ENCODE assay signal across 23 mouse cellular contexts in the genomic region with DNA sequence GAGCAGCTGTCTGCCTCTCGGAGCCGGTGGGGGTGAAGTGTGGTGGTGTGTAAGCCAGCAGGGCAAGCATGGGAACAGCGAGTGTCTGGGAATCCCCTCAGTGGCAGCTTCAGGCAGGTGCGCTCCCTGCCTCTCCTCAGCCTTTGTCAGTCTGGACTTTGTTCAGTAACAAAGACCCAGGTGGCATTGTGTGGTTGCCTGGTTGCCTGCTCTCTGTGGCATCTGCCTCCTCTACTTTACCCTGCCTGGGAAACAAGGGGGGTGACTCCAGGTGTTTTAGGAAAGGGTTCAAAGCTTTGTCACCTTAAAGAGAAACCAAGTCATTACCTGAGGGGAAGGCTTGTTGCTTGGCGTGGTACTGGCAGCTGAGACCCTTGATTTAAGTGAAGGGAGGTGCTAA.
DNase-seq lines count a peak whose midpoint lies in the region; ATAC-seq lines count a peak whose summit lies in the region.
"Had no signal": no experiment of that assay in that cellular context is flagged by ENCODE, and none has a peak within 500 bp of the region (broad histone marks: within the 10 kb centered on the region; RNA-seq: fewer than 3 reads in every experiment).

No protein-coding gene starts in this region.

- no peak overlapping the region for H3K9ac ChIP-seq in intestine, embryonic 15.5 days
- H3K9ac ChIP-seq in intestine, embryonic 16.5 days (ENCODE audit: low read depth, low read length): no peak overlapping the region
- no peak overlapping the region for H3K9ac ChIP-seq in embryonic facial prominence, embryonic 15.5 days
- H3K9ac ChIP-seq: embryonic facial prominence, embryonic 13.5 days; forebrain, embryonic 15.5 days; heart, embryonic 15.5 days; hindbrain, embryonic 14.5 days had no signal

- H3K36me3 ChIP-seq in intestine, embryonic 15.5 days: no peaks in the 10 kb centered on the region
- no peaks in the 10 kb centered on the region for H3K36me3 ChIP-seq in intestine, embryonic 16.5 days (ENCODE audit: control insufficient read depth, insufficient read depth, low read length)
- no peaks in the 10 kb centered on the region; the same call in 1 of the 2 replicates for H3K36me3 ChIP-seq in embryonic facial prominence, embryonic 15.5 days
- H3K36me3 ChIP-seq: forebrain, embryonic 10.5 days; forebrain, embryonic 15.5 days; G1E; heart, embryonic 15.5 days; hindbrain, embryonic 10.5 days had no signal

- H3K27me3 ChIP-seq in intestine, embryonic 15.5 days (replicated peaks): no peaks in the 10 kb centered on the region
- no peaks in the 10 kb centered on the region for H3K27me3 ChIP-seq in intestine, embryonic 16.5 days (replicated peaks; ENCODE audit: control insufficient read depth, insufficient read depth, low read length)
- H3K27me3 ChIP-seq in embryonic facial prominence, embryonic 15.5 days: no peaks in the 10 kb centered on the region
- H3K27me3 ChIP-seq: embryonic facial prominence, embryonic 13.5 days; forebrain, embryonic 15.5 days; heart, embryonic 15.5 days had no signal

- peaks cover 26% of the 10 kb centered on the region; the same call in 1 of the 2 replicates for H3K4me1 ChIP-seq in intestine, embryonic 15.5 days (replicated peaks)
- peaks cover 27% of the 10 kb centered on the region for H3K4me1 ChIP-seq in intestine, embryonic 16.5 days (ENCODE audit: control insufficient read depth, insufficient read depth, low read length)
- H3K4me1 ChIP-seq in embryonic facial prominence, embryonic 15.5 days: 0 out of 2 replicates have a peak, but pooled peaks cover 14% of the 10 kb centered on the region
- H3K4me1 ChIP-seq: forebrain, embryonic 10.5 days; forebrain, embryonic 15.5 days had no signal

- H3K4me2 ChIP-seq in intestine, embryonic 15.5 days (replicated peaks): no peak overlapping the region
- H3K4me2 ChIP-seq in intestine, embryonic 16.5 days (ENCODE audit: low read depth, low read length): no peak overlapping the region
- H3K4me2 ChIP-seq in embryonic facial prominence, embryonic 15.5 days (replicated peaks): no peak overlapping the region
- H3K4me2 ChIP-seq: embryonic facial prominence, embryonic 13.5 days; forebrain, embryonic 15.5 days; heart, embryonic 11.5 days; heart, embryonic 15.5 days; hindbrain, embryonic 14.5 days had no signal

- peak; percentile 75 for DNase-seq in thymus, postnatal 0 days (ENCODE audit: low spot score)
- DNase-seq in thymus, postnatal 36 days: peak; percentile 60 to 79
- no peak for DNase-seq in right cerebral cortex, postnatal 36 days (ENCODE audit: low spot score in 2 of 2)
- DNase-seq in ovary, postnatal 14 days (ENCODE audit: low spot score): no peak
- DNase-seq in left cerebral cortex, postnatal 14 days (ENCODE audit: low spot score in 2 of 2): no peak
- DNase-seq: adrenal gland, adult 8-10 months; cerebellum, adult 11 months; cerebellum, adult 8-10 months; cerebellum, postnatal 14 days; gastrocnemius, postnatal 10 days; heart, adult 18-20 months had no signal

- WGBS in intestine, embryonic 15.5 days: 82% methylated on average over 5 of the region's 5 CpGs
- 73% methylated on average over 5 of the region's 5 CpGs for WGBS in intestine, embryonic 16.5 days
- 77% methylated on average over 5 of the region's 5 CpGs for WGBS in embryonic facial prominence, embryonic 15.5 days

- no peaks in the 10 kb centered on the region for H3K9me3 ChIP-seq in intestine, embryonic 15.5 days
- H3K9me3 ChIP-seq in intestine, embryonic 16.5 days (ENCODE audit: control insufficient read depth, low read length): peaks cover 4% of the 10 kb centered on the region; the same call in 1 of the 2 replicates
- H3K9me3 ChIP-seq in embryonic facial prominence, embryonic 15.5 days (replicated peaks): no peaks in the 10 kb centered on the region
- H3K9me3 ChIP-seq: embryonic facial prominence, embryonic 13.5 days; forebrain, embryonic 10.5 days; forebrain, embryonic 15.5 days; heart, embryonic 15.5 days; hindbrain, embryonic 10.5 days had no signal

- no peak overlapping the region for H3K4me3 ChIP-seq in intestine, embryonic 15.5 days (replicated peaks)
- H3K4me3 ChIP-seq in intestine, embryonic 16.5 days (ENCODE audit: low read length): no peak overlapping the region
- H3K4me3 ChIP-seq in embryonic facial prominence, embryonic 15.5 days (replicated peaks): no peak overlapping the region
- H3K4me3 ChIP-seq: embryonic facial prominence, embryonic 13.5 days; erythroblast, embryonic 14.5 days; forebrain, embryonic 10.5 days; forebrain, embryonic 15.5 days; heart, embryonic 15.5 days; hindbrain, embryonic 10.5 days had no signal

- H3K27ac ChIP-seq in intestine, embryonic 15.5 days: no peak overlapping the region
- no peak overlapping the region for H3K27ac ChIP-seq in intestine, embryonic 16.5 days (ENCODE audit: low read length)
- no peak overlapping the region for H3K27ac ChIP-seq in embryonic facial prominence, embryonic 15.5 days (replicated peaks)
- H3K27ac ChIP-seq: embryonic facial prominence, embryonic 13.5 days; forebrain, embryonic 10.5 days; forebrain, embryonic 15.5 days; heart, embryonic 15.5 days; hindbrain, embryonic 10.5 days; hindbrain, embryonic 14.5 days had no signal

- intact Hi-C loops in left cerebral cortex, postnatal 14 days (cut with DNase I): no loop called here

- peak; percentile 13; the same call in 1 of the 2 replicates for ATAC-seq in intestine, embryonic 15.5 days
- no peak for ATAC-seq in intestine, embryonic 16.5 days
- ATAC-seq in embryonic facial prominence, embryonic 15.5 days (ENCODE audit: insufficient number of reproducible peaks, low FRiP score, low TSS enrichment, low read depth): peak; percentile 31; the same call in 1 of the 2 replicates
- ATAC-seq: forebrain, embryonic 15.5 days had no signal

Comparison
In these comparisons a context has a peak if more than half of its experiments do, and no peak if none do; other contexts are left out.
1. DNase-seq: peak in thymus, postnatal 0 days (single experiment) and thymus, postnatal 36 days (2 of 2); none in right cerebral cortex, postnatal 36 days (0 of 2), ovary, postnatal 14 days (single experiment) and left cerebral cortex, postnatal 14 days (0 of 2).